Mouse (Mus musculus): ENCODE results near the gene Hist1h2aa.

DNA sequence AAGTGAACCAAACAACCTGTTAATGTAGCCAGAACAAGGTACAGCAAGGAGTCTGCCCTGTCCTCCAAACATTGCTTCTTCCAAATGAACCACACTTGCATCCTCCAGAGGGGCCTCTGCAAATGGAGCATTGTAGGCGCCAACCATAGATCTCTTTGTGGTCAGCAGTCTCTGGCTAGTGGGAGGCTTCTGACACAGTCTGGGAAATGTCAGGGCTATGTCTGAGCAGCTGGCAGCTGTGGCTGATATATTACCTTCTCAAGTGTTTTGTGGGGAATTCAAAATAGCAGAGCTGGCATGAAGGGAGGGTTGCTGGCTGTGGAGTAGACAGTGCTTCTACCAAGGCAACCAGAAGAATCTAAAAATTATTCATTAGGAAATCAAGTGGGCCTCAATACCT, 18.1 kb upstream of the Hist1h2aa start:
- no peak for TF ChIP-seq CTCF (IDR thresholded peaks at IDR 0.05; ENCODE audit: borderline replicate concordance, insufficient read depth, low read length)
- no peak for TF ChIP-seq POLR2A (IDR thresholded peaks at IDR 0.05; ENCODE audit: low read depth, low read length)

Data from embryonic fibroblast, embryonic 13.5 days (primary cell).